Mouse (Mus musculus) midbrain, postnatal 0 days (tissue): ENCODE data around the gene Pet117. TPM values are rescaled to one million over a fixed set of nuclear protein-coding genes. Genes with fewer than 3 reads are reported as not detected.

Experiments
- ATAC-seq: fragments of 200-750 bp; cut with Nextera tagmentation; 2 replicates; pipeline ENCODE4 v1.8.0; 2017; ENCODE audit warnings: moderate number of reproducible peaks, mild to moderate bottlenecking, moderate TSS enrichment, moderate library complexity; ENCODE audit not compliant: low FRiP score
- DNase-seq: peaks from one replicate; pipeline ENCODE4 v3.0.0-alpha.2; 2015; ENCODE audit warnings: low spot score
- H3K27ac ChIP-seq: fragments of 300-500 bp; sonication (generic); 2 replicates; pipeline ENCODE4 v1.5.1; 2014; ENCODE audit warnings: low read depth, mild to moderate bottlenecking, low read length, mixed read lengths
- H3K27me3 ChIP-seq: fragments of 300-500 bp; sonication (generic); 2 replicates; pipeline ENCODE4 v1.6.1; 2014; ENCODE audit warnings: low read length, control low read depth, mixed read lengths; ENCODE audit not compliant: insufficient read depth
- H3K36me3 ChIP-seq: fragments of 300-500 bp; sonication (generic); 2 replicates; pipeline ENCODE4 v1.6.1; 2014; ENCODE audit warnings: low read length, control low read depth, mixed read lengths; ENCODE audit not compliant: insufficient read depth
- H3K4me1 ChIP-seq: fragments of 300-500 bp; sonication (generic); 2 replicates; pipeline ENCODE4 v1.6.1; 2014; ENCODE audit warnings: mild to moderate bottlenecking, control low read depth, antibody characterized with exemption, low read length, mixed read lengths; ENCODE audit not compliant: insufficient read depth
- H3K4me2 ChIP-seq: fragments of 300-500 bp; sonication (generic); 2 replicates; pipeline ENCODE4 v1.6.1; 2014; ENCODE audit warnings: low read depth, mild to moderate bottlenecking, low read length, mixed read lengths; ENCODE audit not compliant: poor library complexity, severe bottlenecking
- H3K4me3 ChIP-seq: fragments of 300-500 bp; sonication (generic); 2 replicates; pipeline ENCODE4 v1.5.1; 2014; ENCODE audit warnings: low read depth, mild to moderate bottlenecking, low read length, moderate library complexity
- H3K9ac ChIP-seq: fragments of 300-500 bp; sonication (generic); replicated peaks from 2 replicates; pipeline ENCODE4 v1.6.1; 2014; ENCODE audit warnings: mild to moderate bottlenecking, low read length, moderate library complexity, mixed read lengths; ENCODE audit not compliant: poor library complexity, severe bottlenecking
- H3K9me3 ChIP-seq: fragments of 300-500 bp; sonication (generic); 2 replicates; pipeline ENCODE4 v1.6.1; 2016; ENCODE audit warnings: low read length, control low read depth
- CTCF ChIP-seq: IDR thresholded peaks from 2 replicates; pipeline ENCODE4 v1.5.1; 2016; ENCODE audit warnings: antibody characterized with exemption, mild to moderate bottlenecking
- WGBS: fragments of 180-500 bp; shearing (Covaris S2); extraction: QIAGEN DNeasy Blood & Tissue Kit; methylation state at CpG from one replicate; pipeline ENCODE4 v1.1.7; 2014; 5-methylcytosine and 5-hydroxymethylcytosine counted together
- polyA plus RNA-seq: library from polyadenylated mRNA; unstranded; fragments of >200 nt; fragmentation: Nextera tagmentation; extraction: Ambion mirVana; gene quantifications from 2 replicates; pipeline ENCODE4 v1.2.1, GENCODE M21; 2015
- total RNA-seq: library from RNA; depleted of rRNA; stranded (reverse); fragments of >200 nt; gene quantifications from 2 replicates; pipeline ENCODE4 v1.2.3, GENCODE M21; 2014

Pet117 gene
- total and polyA plus RNA-seq, 2 experiments from 2014 or later: 3.8 TPM; not detected in 1

DNA sequence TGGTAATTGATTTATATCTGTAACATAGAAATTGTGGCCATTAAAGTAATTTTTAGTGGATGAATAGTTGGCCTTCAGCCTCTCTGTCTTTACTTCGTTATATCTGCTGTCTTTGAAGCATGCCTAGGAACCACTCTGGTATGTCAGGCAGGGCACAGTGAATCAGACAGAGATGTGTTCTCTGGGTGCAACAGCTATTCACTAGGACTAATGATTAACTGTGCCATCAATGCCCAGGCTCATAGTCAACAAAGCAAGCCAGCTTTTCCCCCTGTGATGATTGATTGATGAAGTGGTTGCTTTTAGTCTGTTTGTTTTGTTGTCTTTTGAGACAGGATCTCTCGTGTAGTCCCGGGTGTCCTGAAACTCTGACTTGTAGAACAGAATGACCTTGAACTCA lies 19.6 kb downstream of the Pet117 start:
- DNase-seq: no peak
- H3K27me3 ChIP-seq: no peaks in the 10 kb centered on the region
- ATAC-seq: no peak
- peaks cover 34% of the 10 kb centered on the region for H3K36me3 ChIP-seq
- H3K4me2 ChIP-seq: no peak overlapping the region
- TF ChIP-seq CTCF: no peak
- no peak overlapping the region for H3K9ac ChIP-seq
- H3K4me1 ChIP-seq: no peaks in the 10 kb centered on the region
- no peak overlapping the region for H3K27ac ChIP-seq
- H3K9me3 ChIP-seq: no peaks in the 10 kb centered on the region
- WGBS: 91% methylated on average over 3 of the region's 3 CpGs
- no peak overlapping the region for H3K4me3 ChIP-seq

DNA sequence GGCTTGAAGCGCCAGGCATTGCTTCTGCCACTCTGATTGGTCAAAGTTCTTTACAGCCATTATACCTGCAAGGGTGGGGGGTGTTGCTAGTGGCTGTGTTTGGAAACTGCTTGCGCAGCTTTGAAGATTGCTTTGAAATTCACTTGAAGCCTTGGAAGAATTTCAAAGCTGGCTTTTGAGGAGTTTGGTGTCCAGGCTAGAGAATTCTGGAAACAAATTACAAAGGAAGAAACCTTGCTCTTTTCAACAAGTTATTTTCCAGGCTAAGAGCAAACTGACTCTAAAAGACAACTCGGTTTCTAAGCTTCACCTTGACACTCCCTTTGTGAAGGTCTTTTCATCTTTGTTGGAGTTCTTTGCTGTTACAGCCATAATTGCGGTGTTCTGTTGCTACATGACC lies 30.7 kb downstream of the Pet117 start:
- no peak for ATAC-seq
- no peak overlapping the region for H3K4me2 ChIP-seq
- no peak overlapping the region for H3K9ac ChIP-seq
- TF ChIP-seq CTCF: no peak
- H3K4me3 ChIP-seq: no peak overlapping the region
- H3K36me3 ChIP-seq: peaks cover 53% of the 10 kb centered on the region
- H3K4me1 ChIP-seq: no peaks in the 10 kb centered on the region
- H3K27ac ChIP-seq: no peak overlapping the region
- DNase-seq: no peak
- H3K9me3 ChIP-seq: no peaks in the 10 kb centered on the region
- H3K27me3 ChIP-seq: no peaks in the 10 kb centered on the region
- WGBS: 88% methylated on average over 4 of the region's 4 CpGs

DNA sequence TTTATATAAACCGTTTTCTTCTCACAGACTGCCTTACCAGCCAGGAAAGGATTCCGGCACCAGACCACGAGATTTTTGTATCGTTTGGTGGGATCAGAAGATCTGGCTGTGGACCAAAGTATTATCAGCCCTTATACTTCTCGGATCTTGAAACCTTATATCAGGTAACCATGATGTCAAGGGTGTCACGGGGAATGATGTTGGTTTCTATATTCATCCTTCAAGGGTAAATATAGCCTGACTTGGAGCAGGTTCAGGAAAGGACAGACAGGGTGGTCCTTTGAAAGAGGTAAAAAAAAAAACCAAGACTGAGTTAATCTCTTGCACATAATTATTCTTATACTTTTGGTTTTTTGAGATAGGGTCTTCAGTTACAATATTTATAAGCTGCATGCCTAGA lies 31.9 kb downstream of the Pet117 start:
- no peak for ATAC-seq
- 95% methylated on average over 6 of the region's 6 CpGs for WGBS

DNA sequence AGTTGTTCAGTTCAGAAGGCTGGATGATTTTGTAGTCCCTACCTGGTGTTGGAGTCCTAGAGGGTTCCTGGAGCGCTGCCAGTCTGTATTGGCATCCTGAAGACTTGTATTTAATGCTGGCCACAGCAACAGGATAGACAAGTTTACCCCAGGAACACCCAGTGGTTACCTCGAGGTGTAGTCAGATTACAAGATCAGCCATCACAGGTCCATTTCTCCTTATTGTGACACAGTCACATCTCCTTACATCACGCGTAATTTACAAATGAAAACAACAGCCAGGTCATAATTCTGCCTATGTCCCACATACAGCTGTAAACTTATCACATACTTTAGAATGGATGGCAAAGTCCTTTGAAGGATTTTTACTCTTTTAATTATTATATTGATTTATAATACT lies 40.2 kb downstream of the Pet117 start:
- no peak overlapping the region for H3K9ac ChIP-seq
- ATAC-seq (no peak), DNase-seq (no peak)
- no peaks in the 10 kb centered on the region for H3K4me1 ChIP-seq
- H3K4me3 ChIP-seq: no peak overlapping the region
- H3K27ac ChIP-seq: no peak overlapping the region
- WGBS: 96% methylated on average over 4 of the region's 4 CpGs
- no peak for TF ChIP-seq CTCF
- H3K36me3 ChIP-seq: peaks cover 29% of the 10 kb centered on the region
- H3K4me2 ChIP-seq: no peak overlapping the region
- H3K9me3 ChIP-seq: no peaks in the 10 kb centered on the region
- no peaks in the 10 kb centered on the region for H3K27me3 ChIP-seq

More for the DNA sequence above, 31.9 kb downstream of the Pet117 start:
- Histone ChIP-seq H3K9ac (no peak overlapping the region), H3K4me3 (no peak overlapping the region), H3K27me3 (no peaks in the 10 kb centered on the region), H3K4me1 (no peaks in the 10 kb centered on the region), H3K4me2 (no peak overlapping the region), H3K9me3 (no peaks in the 10 kb centered on the region), H3K27ac (no peak overlapping the region), H3K36me3 (peaks cover 54% of the 10 kb centered on the region)
- no peak for DNase-seq
- no peak for TF ChIP-seq CTCF

DNA sequence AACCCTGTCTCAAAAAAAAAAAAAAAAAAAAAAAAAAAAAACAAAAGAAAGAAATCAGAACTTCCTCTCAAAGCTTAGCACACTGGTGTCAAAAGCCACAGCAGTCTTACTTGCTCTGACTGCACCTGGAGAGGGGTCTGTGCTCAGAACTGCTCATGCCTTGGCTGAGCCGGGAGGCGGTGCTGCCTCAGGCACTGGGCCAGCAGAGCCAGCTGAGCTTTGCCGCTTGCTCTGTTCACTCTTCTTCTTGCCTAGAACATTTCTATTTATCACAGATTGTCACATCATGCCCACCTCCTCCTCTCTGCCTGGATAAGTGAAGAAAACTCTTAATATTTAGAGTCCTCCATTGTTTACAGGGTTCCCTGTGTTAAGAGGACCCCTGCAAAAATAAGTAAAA lies 41.8 kb downstream of the Pet117 start:
- Histone ChIP-seq H3K9me3 (no peaks in the 10 kb centered on the region), H3K36me3 (peaks cover 24% of the 10 kb centered on the region), H3K4me2 (no peak overlapping the region), H3K9ac (no peak overlapping the region), H3K27me3 (no peaks in the 10 kb centered on the region), H3K4me1 (no peaks in the 10 kb centered on the region), H3K27ac (no peak overlapping the region), H3K4me3 (no peak overlapping the region)
- no peak for ATAC-seq
- no peak for TF ChIP-seq CTCF
- peak; percentile 33 for DNase-seq
- 77% methylated on average over 3 of the region's 3 CpGs for WGBS

DNA sequence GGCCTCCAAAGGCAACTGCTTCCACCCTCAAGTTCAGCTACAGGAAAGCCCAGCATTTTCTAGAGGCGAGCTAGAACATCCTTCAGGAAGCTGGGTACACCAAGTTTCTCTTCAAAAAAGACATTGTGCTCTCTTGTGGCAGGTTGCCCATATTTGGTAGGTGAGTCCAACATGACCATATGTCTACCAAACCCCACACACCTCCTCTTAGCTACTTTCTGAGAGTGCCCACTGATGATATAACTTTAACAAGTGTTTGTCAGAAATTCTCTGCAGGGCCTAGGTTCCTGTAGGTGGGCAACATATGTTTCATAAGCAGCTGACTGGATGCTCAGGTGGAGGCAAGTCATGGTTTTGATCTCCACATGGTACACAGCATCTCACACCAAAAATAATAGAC lies 45.9 kb downstream of the Pet117 start:
- no peak for ATAC-seq
- no peaks in the 10 kb centered on the region for H3K27me3 ChIP-seq
- H3K9me3 ChIP-seq: no peaks in the 10 kb centered on the region
- DNase-seq: no peak
- H3K9ac ChIP-seq: no peak overlapping the region
- H3K27ac ChIP-seq: no peak overlapping the region
- TF ChIP-seq CTCF: no peak
- H3K36me3 ChIP-seq: no peaks in the 10 kb centered on the region
- 100% methylated on average over 1 of the region's 1 CpGs for WGBS
- H3K4me1 ChIP-seq: 0 out of 2 replicates have a peak, but pooled peaks cover 2% of the 10 kb centered on the region
- no peak overlapping the region for H3K4me2 ChIP-seq
- no peak overlapping the region for H3K4me3 ChIP-seq

DNA sequence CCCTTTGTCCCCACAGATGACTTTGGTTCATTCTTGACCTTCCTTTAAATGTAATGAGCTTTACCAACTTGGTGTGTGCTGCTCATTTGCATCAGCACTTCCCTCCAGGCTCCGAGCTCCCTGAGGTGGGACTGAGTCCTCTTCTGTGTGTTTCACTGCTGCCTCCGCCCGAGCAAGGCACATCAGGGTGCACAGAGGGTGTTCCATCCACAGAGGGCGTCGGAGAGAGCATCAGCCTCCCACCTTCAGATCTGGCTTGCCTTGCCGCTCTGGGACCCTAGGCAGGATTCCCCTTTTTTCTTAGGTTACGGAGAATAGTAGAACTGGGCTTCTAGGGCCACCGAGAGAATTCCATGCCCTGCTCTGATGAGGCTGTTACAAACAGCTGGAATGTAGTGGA lies 48.1 kb downstream of the Pet117 start:
- DNase-seq (no peak), ATAC-seq (no peak)
- Histone ChIP-seq H3K36me3 (no peaks in the 10 kb centered on the region), H3K9ac (no peak overlapping the region), H3K4me2 (no peak overlapping the region), H3K9me3 (no peaks in the 10 kb centered on the region), H3K27ac (no peak overlapping the region), H3K4me1 (0 out of 2 replicates have a peak, but pooled peaks cover 2% of the 10 kb centered on the region), H3K4me3 (no peak overlapping the region), H3K27me3 (no peaks in the 10 kb centered on the region)
- WGBS: 47% methylated on average over 8 of the region's 8 CpGs
- no peak for TF ChIP-seq CTCF
